Mouse (Mus musculus): ENCODE results near the gene Nxpe4. TPM values are rescaled to one million over a fixed set of nuclear protein-coding genes. Genes with fewer than 3 reads are reported as not detected.
"Not testable (repeated sequence)": the region's sequence is repeated elsewhere in the genome, so short reads cannot be mapped to it uniquely, and the experiment has no call there.

Nxpe4 gene
- polyA plus RNA-seq (2012; rRNA removed): 0.54 TPM in 2 replicates

GRCm38 (mm10) chr9:48161505-48162192 is at the start of gene Nxpe4:
Gene Nxpe4, plus strand, starts transcription at chr9:48162023.
- Histone ChIP-seq H3K27me3 (ENCODE audit: control insufficient read depth, insufficient read depth, low read length) (no peaks in the 10 kb centered on the region), H3K4me3 (ENCODE audit: control insufficient read depth, insufficient read depth, low read length) (no peak within 1 kb of the TSS), H3K36me3 (ENCODE audit: control insufficient read depth, insufficient read depth, low read length) (no peaks in the 10 kb centered on the region), H3K27ac (ENCODE audit: control insufficient read depth, insufficient read depth, low read length) (no peak within 1 kb of the TSS), H3K4me1 (replicated peaks; ENCODE audit: control insufficient read depth, insufficient read depth, low read length) (no peaks in the 10 kb centered on the region)
- peak; percentile 4 for DNase-seq
- WGBS: 34% methylated on average over 12 of the region's 12 CpGs
- no peak for TF ChIP-seq POLR2A (IDR thresholded peaks at IDR 0.05; ENCODE audit: control insufficient read depth, extremely low read depth, insufficient read depth, low read length, poor library complexity)
- TF ChIP-seq CTCF (IDR thresholded peaks at IDR 0.05; ENCODE audit: borderline replicate concordance, control insufficient read depth, extremely low read depth, insufficient read depth, low read length, poor library complexity): no peak

GRCm38 (mm10) chr9:48126815-48127214 is 35.0 kb upstream of the Nxpe4 start:
- H3K27me3 ChIP-seq (ENCODE audit: control insufficient read depth, insufficient read depth, low read length): no peaks in the 10 kb centered on the region
- 29% methylated on average over 3 of the region's 3 CpGs for WGBS
- H3K27ac ChIP-seq (ENCODE audit: control insufficient read depth, insufficient read depth, low read length): no peak overlapping the region
- no peak for DNase-seq
- H3K4me3 ChIP-seq (ENCODE audit: control insufficient read depth, insufficient read depth, low read length): no peak overlapping the region
- no peaks in the 10 kb centered on the region for H3K36me3 ChIP-seq (ENCODE audit: control insufficient read depth, insufficient read depth, low read length)
- no peaks in the 10 kb centered on the region for H3K4me1 ChIP-seq (replicated peaks; ENCODE audit: control insufficient read depth, insufficient read depth, low read length)
- no peak for TF ChIP-seq POLR2A (IDR thresholded peaks at IDR 0.05; ENCODE audit: control insufficient read depth, extremely low read depth, insufficient read depth, low read length, poor library complexity)
- no peak for TF ChIP-seq CTCF (IDR thresholded peaks at IDR 0.05; ENCODE audit: borderline replicate concordance, control insufficient read depth, extremely low read depth, insufficient read depth, low read length, poor library complexity)

GRCm38 (mm10) chr9:48137507-48137906 is 24.3 kb upstream of the Nxpe4 start:
- 30% methylated on average over 3 of the region's 3 CpGs for WGBS
- Histone ChIP-seq H3K4me3 (ENCODE audit: control insufficient read depth, insufficient read depth, low read length) (no peak overlapping the region), H3K27me3 (ENCODE audit: control insufficient read depth, insufficient read depth, low read length) (no peaks in the 10 kb centered on the region), H3K36me3 (ENCODE audit: control insufficient read depth, insufficient read depth, low read length) (no peaks in the 10 kb centered on the region), H3K27ac (ENCODE audit: control insufficient read depth, insufficient read depth, low read length) (no peak overlapping the region), H3K4me1 (replicated peaks; ENCODE audit: control insufficient read depth, insufficient read depth, low read length) (no peaks in the 10 kb centered on the region)
- TF ChIP-seq CTCF (IDR thresholded peaks at IDR 0.05; ENCODE audit: borderline replicate concordance, control insufficient read depth, extremely low read depth, insufficient read depth, low read length, poor library complexity): no peak
- no peak for TF ChIP-seq POLR2A (IDR thresholded peaks at IDR 0.05; ENCODE audit: control insufficient read depth, extremely low read depth, insufficient read depth, low read length, poor library complexity)
- DNase-seq: no peak

- no peak overlapping the region for H3K27ac ChIP-seq (ENCODE audit: control insufficient read depth, insufficient read depth, low read length)
- H3K4me1 ChIP-seq (replicated peaks; ENCODE audit: control insufficient read depth, insufficient read depth, low read length): no peaks in the 10 kb centered on the region
- H3K4me3 ChIP-seq (ENCODE audit: control insufficient read depth, insufficient read depth, low read length): no peak overlapping the region
- DNase-seq: no peak
- no peaks in the 10 kb centered on the region for H3K36me3 ChIP-seq (ENCODE audit: control insufficient read depth, insufficient read depth, low read length)
- H3K27me3 ChIP-seq (ENCODE audit: control insufficient read depth, insufficient read depth, low read length): no peaks in the 10 kb centered on the region
- WGBS: 64% methylated on average over 8 of the region's 8 CpGs
- no peak for TF ChIP-seq POLR2A (IDR thresholded peaks at IDR 0.05; ENCODE audit: control insufficient read depth, extremely low read depth, insufficient read depth, low read length, poor library complexity)
- no peak for TF ChIP-seq CTCF (IDR thresholded peaks at IDR 0.05; ENCODE audit: borderline replicate concordance, control insufficient read depth, extremely low read depth, insufficient read depth, low read length, poor library complexity)
Observed at GRCm38 (mm10) chr9:48140485-48141411, 21.1 kb upstream of the Nxpe4 start.

- no peak for DNase-seq
- Histone ChIP-seq H3K27me3 (ENCODE audit: control insufficient read depth, insufficient read depth, low read length) (no peaks in the 10 kb centered on the region), H3K36me3 (ENCODE audit: control insufficient read depth, insufficient read depth, low read length) (no peaks in the 10 kb centered on the region), H3K27ac (ENCODE audit: control insufficient read depth, insufficient read depth, low read length) (no peak overlapping the region), H3K4me3 (ENCODE audit: control insufficient read depth, insufficient read depth, low read length) (no peak overlapping the region), H3K4me1 (replicated peaks; ENCODE audit: control insufficient read depth, insufficient read depth, low read length) (no peaks in the 10 kb centered on the region)
- 89% methylated on average over 6 of the region's 6 CpGs for WGBS
- TF ChIP-seq CTCF (IDR thresholded peaks at IDR 0.05; ENCODE audit: borderline replicate concordance, control insufficient read depth, extremely low read depth, insufficient read depth, low read length, poor library complexity) (no peak), POLR2A (IDR thresholded peaks at IDR 0.05; ENCODE audit: control insufficient read depth, extremely low read depth, insufficient read depth, low read length, poor library complexity) (no peak)
Observed at GRCm38 (mm10) chr9:48142646-48143045, 19.2 kb upstream of the Nxpe4 start.

- DNase-seq: no peak
- no peak overlapping the region for H3K27ac ChIP-seq (ENCODE audit: control insufficient read depth, insufficient read depth, low read length)
- H3K27me3 ChIP-seq (ENCODE audit: control insufficient read depth, insufficient read depth, low read length): no peaks in the 10 kb centered on the region
- no peaks in the 10 kb centered on the region for H3K4me1 ChIP-seq (replicated peaks; ENCODE audit: control insufficient read depth, insufficient read depth, low read length)
- H3K36me3 ChIP-seq (ENCODE audit: control insufficient read depth, insufficient read depth, low read length): no peaks in the 10 kb centered on the region
- TF ChIP-seq CTCF (IDR thresholded peaks at IDR 0.05; ENCODE audit: borderline replicate concordance, control insufficient read depth, extremely low read depth, insufficient read depth, low read length, poor library complexity): no peak
- TF ChIP-seq POLR2A (IDR thresholded peaks at IDR 0.05; ENCODE audit: control insufficient read depth, extremely low read depth, insufficient read depth, low read length, poor library complexity): no peak
- no peak overlapping the region for H3K4me3 ChIP-seq (ENCODE audit: control insufficient read depth, insufficient read depth, low read length)
- 79% methylated on average over 3 of the region's 3 CpGs for WGBS
Observed at GRCm38 (mm10) chr9:48146761-48147160, 15.1 kb upstream of the Nxpe4 start.

- not testable (repeated sequence) for DNase-seq; H3K36me3 ChIP-seq (ENCODE audit: control insufficient read depth, insufficient read depth, low read length); H3K4me1 ChIP-seq (replicated peaks; ENCODE audit: control insufficient read depth, insufficient read depth, low read length); H3K4me3 ChIP-seq (ENCODE audit: control insufficient read depth, insufficient read depth, low read length); H3K27ac ChIP-seq (ENCODE audit: control insufficient read depth, insufficient read depth, low read length); H3K27me3 ChIP-seq (ENCODE audit: control insufficient read depth, insufficient read depth, low read length)
- 84% methylated on average over 6 of the region's 6 CpGs for WGBS
Observed at GRCm38 (mm10) chr9:48166531-48166930, 4.7 kb downstream of the Nxpe4 start.

Measured in thymus, adult 2 months (tissue).